Mouse (Mus musculus) heart, embryonic 10.5 days (tissue): ENCODE measurements around the gene Hhatl. TPM values are rescaled to one million over a fixed set of nuclear protein-coding genes. Genes with fewer than 3 reads are reported as not detected.

ENCODE experiments used
- DNase-seq: peaks from one replicate; pipeline ENCODE4 v3.0.0-alpha.2; 2017; ENCODE audit warnings: low spot score
- H3K27ac ChIP-seq: fragments of 300-500 bp; sonication (generic); 2 replicates; pipeline ENCODE4 v1.5.1; 2016; ENCODE audit warnings: mild to moderate bottlenecking
- H3K27me3 ChIP-seq: fragments of 300-500 bp; sonication (generic); 2 replicates; pipeline ENCODE4 v1.6.1; 2016; ENCODE audit warnings: mild to moderate bottlenecking; ENCODE audit not compliant: poor library complexity, insufficient read depth, severe bottlenecking
- H3K36me3 ChIP-seq: fragments of 300-500 bp; sonication (generic); 2 replicates; pipeline ENCODE4 v1.6.1; 2016; ENCODE audit warnings: mild to moderate bottlenecking, moderate library complexity
- H3K4me1 ChIP-seq: fragments of 300-500 bp; sonication (generic); 2 replicates; pipeline ENCODE4 v1.6.1; 2016; ENCODE audit warnings: mild to moderate bottlenecking
- H3K4me3 ChIP-seq: fragments of 300-500 bp; sonication (generic); 2 replicates; pipeline ENCODE4 v1.5.1; 2016; ENCODE audit warnings: mild to moderate bottlenecking, moderate library complexity
- H3K9me3 ChIP-seq: fragments of 300-500 bp; sonication (generic); 2 replicates; pipeline ENCODE4 v1.6.1; 2016; ENCODE audit warnings: mild to moderate bottlenecking, moderate library complexity
- WGBS: fragments of 180-500 bp; shearing (Covaris S2); methylation state at CpG from one replicate; pipeline ENCODE4 v1.1.7; 2016; 5-methylcytosine and 5-hydroxymethylcytosine counted together
- polyA plus RNA-seq: library from polyadenylated mRNA; unstranded; fragments of >200 nt; fragmentation: Nextera tagmentation; extraction: Ambion mirVana; gene quantifications from 2 replicates; pipeline ENCODE4 v1.2.1, GENCODE M21; 2016

Gene Hhatl
- polyA plus RNA-seq, 1 experiment from 2014 or later, result 0.84 TPM

- Histone ChIP-seq H3K4me1 (peaks cover 44% of the 10 kb centered on the region), H3K36me3 (peaks cover 58% of the 10 kb centered on the region), H3K4me3 (0 out of 2 replicates have a peak overlapping the region, but pooled peaks have one; percentile 12), H3K27me3 (no peaks in the 10 kb centered on the region), H3K27ac (0 out of 2 replicates have a peak overlapping the region, but pooled peaks have one; percentile 97), H3K9me3 (no peaks in the 10 kb centered on the region)
- no peak for DNase-seq
- 88% methylated on average over 10 of the region's 10 CpGs for WGBS
Observed at GRCm38 (mm10) chr9:121762248-121762647, 30.1 kb downstream of the Hhatl start.

- Histone ChIP-seq H3K4me3 (0 out of 2 replicates have a peak overlapping the region, but pooled peaks have one; percentile 12), H3K36me3 (peaks cover 55% of the 10 kb centered on the region), H3K9me3 (no peaks in the 10 kb centered on the region), H3K27me3 (no peaks in the 10 kb centered on the region), H3K27ac (peak overlapping the region; percentile 97), H3K4me1 (peaks cover 44% of the 10 kb centered on the region)
- 67% methylated on average over 8 of the region's 8 CpGs for WGBS
- DNase-seq, result no peak
Observed at GRCm38 (mm10) chr9:121761787-121762186, 30.5 kb downstream of the Hhatl start.

GRCm38 (mm10) chr9:121761091-121761665 lies 31.1 kb downstream of the Hhatl start:
- H3K36me3 ChIP-seq, result peaks cover 53% of the 10 kb centered on the region
- no peaks in the 10 kb centered on the region for H3K9me3 ChIP-seq
- peaks cover 44% of the 10 kb centered on the region for H3K4me1 ChIP-seq
- peak; percentile 75 for DNase-seq
- H3K4me3 ChIP-seq, result peak overlapping the region; percentile 82
- WGBS, result 69% methylated on average over 10 of the region's 10 CpGs
- peak overlapping the region; percentile 97 for H3K27ac ChIP-seq
- no peaks in the 10 kb centered on the region for H3K27me3 ChIP-seq

DNA sequence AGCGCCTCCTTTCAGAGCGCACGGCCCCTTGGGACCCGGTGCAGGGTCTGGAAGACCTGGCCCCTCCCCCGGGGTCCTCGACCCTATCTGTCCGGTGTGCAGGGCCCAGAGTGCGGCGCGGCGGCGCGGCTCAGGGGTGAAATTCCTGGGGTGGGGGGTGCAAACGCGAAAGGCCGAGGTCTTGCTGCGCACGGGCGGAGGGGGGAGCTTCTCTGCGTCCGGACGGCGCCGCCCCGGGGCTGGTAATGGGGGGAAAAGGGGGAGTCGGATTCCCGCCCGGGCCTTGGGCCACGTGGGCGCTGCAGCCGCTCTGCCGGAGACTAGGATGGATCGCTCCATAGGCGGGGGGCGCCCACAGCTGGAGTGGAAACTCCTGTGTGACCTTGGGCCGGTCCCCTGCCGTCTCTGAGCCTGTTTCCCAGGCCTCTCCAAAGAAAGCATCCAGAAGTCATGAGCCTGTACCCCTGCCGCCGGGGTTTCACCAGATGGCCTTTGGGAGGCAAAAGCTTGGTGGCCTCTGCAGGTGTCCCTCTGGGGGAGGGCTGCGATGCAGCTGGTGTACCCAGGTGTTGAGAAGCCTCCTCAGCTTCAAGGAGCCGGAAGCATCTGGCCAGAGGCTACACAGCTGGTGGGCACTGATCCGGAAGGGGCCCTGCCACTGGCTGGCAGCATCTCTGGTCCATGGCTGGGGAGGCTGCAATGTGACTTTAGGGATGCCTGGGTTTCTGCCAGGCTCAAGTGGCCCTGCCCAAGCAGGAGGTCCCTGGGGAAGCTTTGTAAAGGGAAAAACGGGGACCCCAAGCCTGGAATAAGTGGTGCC lies 31.8 kb downstream of the Hhatl start:
- Histone ChIP-seq H3K4me1 (peaks cover 44% of the 10 kb centered on the region), H3K4me3 (peak overlapping the region; percentile 82), H3K27ac (peak overlapping the region; percentile 97), H3K9me3 (no peaks in the 10 kb centered on the region), H3K27me3 (no peaks in the 10 kb centered on the region), H3K36me3 (peaks cover 53% of the 10 kb centered on the region)
- peak; percentile 92 for DNase-seq
- 2% methylated on average over 43 of the region's 43 CpGs for WGBS

DNA sequence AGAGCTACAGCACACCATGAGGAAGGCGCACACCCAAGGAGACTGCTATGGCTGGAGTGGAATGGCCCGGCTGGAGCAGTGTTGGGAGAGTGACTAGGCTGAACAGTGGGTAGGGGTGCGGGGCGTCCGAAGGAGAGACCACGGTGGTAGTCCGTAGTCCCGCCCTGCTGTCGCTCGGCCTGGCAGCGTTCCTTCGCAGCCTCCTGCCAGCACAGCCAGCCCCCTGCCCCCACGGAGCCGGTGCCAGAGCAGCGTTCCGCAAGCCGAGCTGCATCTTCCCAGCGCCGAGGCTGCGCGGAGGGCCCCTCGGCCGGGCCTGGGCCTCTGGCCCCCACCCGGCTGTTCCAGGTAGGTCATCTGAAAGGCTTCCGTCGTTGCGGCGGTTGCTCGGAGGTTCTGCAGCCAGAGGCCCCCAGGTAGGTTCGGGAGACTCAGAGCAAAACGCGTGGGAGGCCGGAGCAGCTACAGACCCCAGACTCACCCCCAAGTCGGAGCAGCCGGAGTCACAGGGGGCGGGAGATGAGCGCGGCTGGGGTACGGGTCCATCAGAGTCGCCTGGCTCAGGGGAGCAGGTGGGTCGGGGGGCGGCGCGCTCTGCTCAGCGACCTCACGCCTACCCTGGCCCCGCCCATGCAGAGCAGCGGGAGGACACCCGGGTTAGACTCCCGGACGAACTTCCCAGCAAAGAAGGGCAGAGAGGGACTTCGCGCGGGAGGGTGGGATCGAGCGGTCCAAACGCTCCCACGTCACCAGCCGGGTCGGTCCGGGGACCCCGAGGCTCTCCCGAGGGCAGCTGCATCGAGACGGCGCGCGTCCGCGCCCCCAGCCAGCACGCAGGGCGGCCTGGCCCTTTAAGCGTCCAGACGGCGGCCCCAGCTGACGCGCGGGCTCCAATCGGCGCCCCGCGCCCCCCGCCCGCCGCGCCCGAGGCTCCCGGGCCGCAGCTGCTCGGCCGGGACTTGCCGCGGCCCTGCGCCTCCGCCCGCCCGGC lies 32.9 kb downstream of the Hhatl start, which contains the start of gene Zfp651:
TSS of gene Zfp651 (plus strand) at position 240 of the 991 bp plus-strand sequence.
- peaks cover 53% of the 10 kb centered on the region for H3K36me3 ChIP-seq
- WGBS, result 2% methylated on average over 97 of the region's 97 CpGs
- peak within 1 kb of the TSS; percentile 97 for H3K27ac ChIP-seq
- DNase-seq, result peak; percentile 84
- no peaks in the 10 kb centered on the region for H3K9me3 ChIP-seq
- peak within 1 kb of the TSS; percentile 82 for H3K4me3 ChIP-seq
- peaks cover 44% of the 10 kb centered on the region for H3K4me1 ChIP-seq
- H3K27me3 ChIP-seq, result no peaks in the 10 kb centered on the region

DNA sequence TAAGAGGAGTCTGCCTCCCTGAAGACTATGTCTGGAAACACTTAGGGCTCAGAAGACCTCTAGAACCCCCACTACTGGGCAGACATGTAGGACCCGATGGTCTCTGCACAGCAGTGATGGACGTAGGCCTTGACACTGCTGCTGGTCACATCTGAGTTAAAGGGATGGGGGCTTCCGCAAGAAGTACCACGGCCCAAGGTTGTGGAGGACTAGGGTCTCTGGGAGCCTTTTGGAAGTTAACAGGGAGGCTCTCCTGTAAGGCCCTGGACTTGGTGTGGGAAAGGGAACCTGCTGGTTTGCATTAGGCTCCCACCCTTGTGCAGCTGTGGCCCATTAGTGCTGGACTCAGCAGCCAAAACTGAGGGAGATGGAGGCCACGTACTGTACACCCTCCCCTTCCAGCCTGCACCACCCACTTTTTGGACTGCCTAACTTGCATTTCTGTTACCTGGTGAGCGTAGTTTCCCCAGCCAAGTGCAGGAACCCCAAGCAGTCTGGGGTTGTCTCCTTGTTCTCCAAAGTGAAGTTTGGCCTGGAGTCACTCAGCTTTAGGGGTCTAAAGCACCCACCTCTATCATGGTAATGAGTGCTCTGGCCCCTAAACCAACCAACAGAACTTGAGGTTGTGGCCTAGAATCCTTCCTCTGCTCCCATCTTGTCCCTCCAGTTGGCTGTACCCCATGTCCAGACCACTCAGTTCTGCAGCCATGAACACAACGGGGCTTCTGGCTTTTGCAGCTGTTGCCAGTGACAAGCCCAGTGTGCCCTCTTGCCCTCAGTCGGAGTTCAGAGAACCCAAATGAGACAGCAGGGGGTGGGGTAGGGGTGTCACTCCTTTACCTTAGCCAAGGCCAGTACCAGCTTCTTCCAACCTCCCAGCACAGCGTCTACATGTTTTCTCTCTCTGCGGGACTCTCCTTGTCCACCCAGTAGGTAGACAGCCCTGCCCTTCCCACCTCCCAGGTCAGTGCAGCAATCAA lies 34.2 kb downstream of the Hhatl start:
- Histone ChIP-seq H3K4me3 (peak overlapping the region; percentile 82), H3K36me3 (peaks cover 53% of the 10 kb centered on the region), H3K4me1 (peaks cover 44% of the 10 kb centered on the region), H3K27ac (no peak overlapping the region; the same call in none of the 2 replicates), H3K9me3 (no peaks in the 10 kb centered on the region), H3K27me3 (no peaks in the 10 kb centered on the region)
- peak; percentile 74 for DNase-seq
- 52% methylated on average over 10 of the region's 10 CpGs for WGBS

DNA sequence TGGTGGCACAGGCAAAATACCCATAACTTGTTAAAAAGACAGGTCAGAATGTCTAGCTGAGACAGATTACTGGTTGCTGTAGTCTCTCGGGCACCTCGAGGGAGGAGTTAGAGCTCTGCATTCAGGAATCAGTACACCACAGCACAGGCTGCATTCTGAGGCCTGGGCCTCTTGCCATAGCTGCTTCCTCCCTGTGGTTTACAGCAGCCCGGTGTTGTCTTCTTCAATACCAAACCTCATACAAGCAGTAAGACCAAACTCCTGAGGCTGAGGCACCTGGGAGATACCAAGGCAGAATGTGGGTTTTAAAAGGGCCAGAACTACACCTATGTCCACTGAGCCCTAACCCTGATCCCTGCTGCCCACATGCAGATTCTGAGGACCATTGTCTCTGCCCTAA lies 34.9 kb downstream of the Hhatl start:
- Histone ChIP-seq H3K4me1 (peaks cover 44% of the 10 kb centered on the region), H3K4me3 (no peak overlapping the region), H3K27ac (no peak overlapping the region), H3K27me3 (no peaks in the 10 kb centered on the region), H3K9me3 (no peaks in the 10 kb centered on the region), H3K36me3 (peaks cover 53% of the 10 kb centered on the region)
- peak; percentile 64 for DNase-seq
- 74% methylated on average over 3 of the region's 3 CpGs for WGBS

DNA sequence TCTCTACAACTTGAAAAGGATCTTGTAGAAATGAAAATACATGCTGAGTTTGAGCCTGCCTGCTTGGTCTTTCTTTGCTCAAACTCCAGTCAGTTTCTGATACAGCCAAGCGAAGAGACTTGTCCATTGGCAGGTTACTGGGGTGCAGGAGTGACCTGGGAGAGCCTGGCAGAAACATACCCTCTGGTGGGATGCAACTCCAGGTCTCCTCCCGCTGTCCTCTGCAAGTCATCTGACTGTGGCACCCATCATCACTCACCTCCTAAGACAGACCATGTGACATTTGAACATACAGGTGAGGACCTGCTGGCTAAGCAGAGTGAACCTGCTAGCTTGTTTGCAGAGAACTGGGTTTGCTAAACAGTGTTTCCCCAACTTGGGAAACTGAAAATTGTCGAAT lies 35.5 kb downstream of the Hhatl start:
- 83% methylated on average over 3 of the region's 3 CpGs for WGBS
- peak; percentile 64 for DNase-seq
- Histone ChIP-seq H3K4me1 (peaks cover 37% of the 10 kb centered on the region), H3K9me3 (no peaks in the 10 kb centered on the region), H3K36me3 (peaks cover 53% of the 10 kb centered on the region), H3K4me3 (no peak overlapping the region), H3K27ac (no peak overlapping the region), H3K27me3 (no peaks in the 10 kb centered on the region)

GRCm38 (mm10) chr9:121754624-121755023 lies 37.7 kb downstream of the Hhatl start:
- Histone ChIP-seq H3K27ac (no peak overlapping the region), H3K27me3 (no peaks in the 10 kb centered on the region), H3K36me3 (peaks cover 73% of the 10 kb centered on the region), H3K4me3 (no peak overlapping the region), H3K9me3 (no peaks in the 10 kb centered on the region), H3K4me1 (peaks cover 19% of the 10 kb centered on the region)
- WGBS, result 91% methylated on average over 3 of the region's 3 CpGs
- no peak for DNase-seq

GRCm38 (mm10) chr9:121752774-121753173 lies 39.5 kb downstream of the Hhatl start:
- Histone ChIP-seq H3K9me3 (no peaks in the 10 kb centered on the region), H3K36me3 (peaks cover 92% of the 10 kb centered on the region), H3K27me3 (no peaks in the 10 kb centered on the region), H3K4me3 (no peak overlapping the region), H3K4me1 (peaks cover 2% of the 10 kb centered on the region), H3K27ac (no peak overlapping the region)
- DNase-seq, result no peak
- WGBS, result 95% methylated on average over 9 of the region's 9 CpGs

DNA sequence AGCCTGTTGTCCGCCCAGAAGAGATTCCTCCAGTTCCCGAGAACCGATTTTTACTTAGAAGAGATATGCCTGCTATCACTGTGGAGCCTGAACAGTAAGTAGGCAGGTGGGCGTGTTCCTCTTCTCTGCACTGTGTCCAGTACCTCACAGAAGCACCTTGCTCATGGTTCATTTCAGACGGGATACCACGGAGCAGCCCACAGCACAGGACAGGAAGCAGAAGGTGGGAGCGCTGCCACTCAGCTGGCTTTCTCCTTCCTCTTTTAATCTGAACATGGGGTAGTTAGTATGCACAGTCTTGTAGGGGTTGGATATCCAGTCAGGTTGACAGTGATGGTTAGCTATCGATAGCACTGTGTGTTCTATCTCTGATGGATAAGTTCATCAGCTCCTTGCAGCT lies 48.3 kb downstream of the Hhatl start:
- WGBS, result 79% methylated on average over 8 of the region's 8 CpGs
- Histone ChIP-seq H3K27me3 (no peaks in the 10 kb centered on the region), H3K4me3 (no peak overlapping the region), H3K9me3 (no peaks in the 10 kb centered on the region), H3K27ac (no peak overlapping the region), H3K36me3 (peaks cover 90% of the 10 kb centered on the region), H3K4me1 (no peaks in the 10 kb centered on the region)
- DNase-seq, result no peak
